Mouse (Mus musculus) forebrain, embryonic 10.5 days (tissue): ENCODE results near the gene Gm27027. TPM values are rescaled to one million over a fixed set of nuclear protein-coding genes. Genes with fewer than 3 reads are reported as not detected.
A peak's percentile ranks its signal among the peaks of the same experiment; 100 is the strongest.

Experiments used
- DNase-seq: peaks from one replicate; pipeline ENCODE4 v3.0.0-alpha.2; 2017; ENCODE audit warnings: low spot score; ENCODE audit errors: extremely low spot score
- H3K27ac ChIP-seq: fragments of 300-500 bp; sonication (generic); 2 replicates; pipeline ENCODE4 v1.5.1; 2016; ENCODE audit warnings: mild to moderate bottlenecking
- H3K27me3 ChIP-seq: fragments of 300-500 bp; sonication (generic); 2 replicates; pipeline ENCODE4 v1.6.1; 2016; ENCODE audit warnings: mild to moderate bottlenecking; ENCODE audit not compliant: poor library complexity, severe bottlenecking
- H3K36me3 ChIP-seq: fragments of 300-500 bp; sonication (generic); replicated peaks from 2 replicates; pipeline ENCODE4 v1.6.1; 2016; ENCODE audit warnings: mild to moderate bottlenecking, moderate library complexity
- H3K4me1 ChIP-seq: fragments of 300-500 bp; sonication (generic); 2 replicates; pipeline ENCODE4 v1.6.1; 2016
- H3K4me3 ChIP-seq: fragments of 300-500 bp; sonication (generic); 2 replicates; pipeline ENCODE4 v1.5.1; 2016; ENCODE audit warnings: mild to moderate bottlenecking, moderate library complexity
- H3K9me3 ChIP-seq: fragments of 300-500 bp; sonication (generic); 2 replicates; pipeline ENCODE4 v1.6.1; 2016; ENCODE audit warnings: mild to moderate bottlenecking, moderate library complexity
- WGBS: fragments of 180-500 bp; shearing (Covaris S2); methylation state at CpG from one replicate; pipeline ENCODE4 v1.1.7; 2016; 5-methylcytosine and 5-hydroxymethylcytosine counted together
- polyA plus RNA-seq: library from polyadenylated mRNA; unstranded; fragments of >200 nt; fragmentation: Nextera tagmentation; extraction: Ambion mirVana; gene quantifications from 2 replicates; pipeline ENCODE4 v1.2.1, GENCODE M21; 2016

Gene Gm27027
- polyA plus RNA-seq, 1 experiment from 2014 or later = not detected

- DNase-seq = no peak
- H3K4me1 ChIP-seq = peaks cover 12% of the 10 kb centered on the region
- no peaks in the 10 kb centered on the region for H3K9me3 ChIP-seq
- H3K4me3 ChIP-seq = no peak overlapping the region
- WGBS = 68% methylated on average over 7 of the region's 7 CpGs
- H3K27ac ChIP-seq = peak overlapping the region; percentile 30; the same call in 1 of the 2 replicates
- no peaks in the 10 kb centered on the region for H3K36me3 ChIP-seq
- H3K27me3 ChIP-seq = 0 out of 2 replicates have a peak, but pooled peaks cover 2% of the 10 kb centered on the region
These were observed 31.5 kb downstream of the Gm27027 start for GRCm38 (mm10) chr2:93964494-93965160.

GRCm38 (mm10) chr2:93963802-93964201 is 32.4 kb downstream of the Gm27027 start:
- 60% methylated on average over 1 of the region's 1 CpGs for WGBS
- Histone ChIP-seq H3K9me3 (no peaks in the 10 kb centered on the region), H3K36me3 (no peaks in the 10 kb centered on the region), H3K27ac (no peak overlapping the region), H3K27me3 (peaks cover 10% of the 10 kb centered on the region), H3K4me3 (no peak overlapping the region), H3K4me1 (peaks cover 12% of the 10 kb centered on the region)
- DNase-seq = no peak

GRCm38 (mm10) chr2:93961716-93962115 is 34.4 kb downstream of the Gm27027 start:
- H3K36me3 ChIP-seq = no peaks in the 10 kb centered on the region
- WGBS = 74% methylated on average over 8 of the region's 8 CpGs
- peaks cover 31% of the 10 kb centered on the region for H3K27me3 ChIP-seq
- no peaks in the 10 kb centered on the region for H3K9me3 ChIP-seq
- H3K27ac ChIP-seq = 0 out of 2 replicates have a peak overlapping the region, but pooled peaks have one; percentile 12
- no peak for DNase-seq
- peaks cover 28% of the 10 kb centered on the region for H3K4me1 ChIP-seq
- H3K4me3 ChIP-seq = no peak overlapping the region

- Histone ChIP-seq H3K9me3 (no peaks in the 10 kb centered on the region), H3K4me1 (peaks cover 44% of the 10 kb centered on the region), H3K27me3 (peaks cover 54% of the 10 kb centered on the region), H3K36me3 (no peaks in the 10 kb centered on the region), H3K27ac (no peak overlapping the region), H3K4me3 (no peak overlapping the region)
- 81% methylated on average over 8 of the region's 8 CpGs for WGBS
- DNase-seq = no peak
These were observed 36.8 kb downstream of the Gm27027 start for GRCm38 (mm10) chr2:93959346-93959745.

DNA sequence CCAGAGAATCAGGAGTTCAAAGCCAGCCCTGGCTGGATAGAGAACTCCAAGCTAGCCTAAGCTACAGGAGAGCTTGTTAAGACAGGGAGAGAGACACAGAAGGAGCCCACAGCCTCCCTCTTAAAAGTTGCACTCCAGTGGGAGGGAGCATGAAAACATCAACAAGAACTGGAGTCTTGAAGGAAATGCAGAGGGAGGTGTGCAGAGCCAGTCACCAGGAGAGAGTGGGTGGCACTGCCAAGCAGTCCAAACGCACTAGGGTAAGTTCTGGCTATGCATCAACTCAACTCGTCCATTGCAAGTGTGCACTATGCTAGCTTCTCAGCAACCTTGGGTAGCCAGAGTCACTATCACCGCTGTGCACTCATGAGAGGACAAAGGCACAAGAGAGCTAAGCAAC is 37.9 kb downstream of the Gm27027 start:
- WGBS = 68% methylated on average over 3 of the region's 3 CpGs
- Histone ChIP-seq H3K36me3 (no peaks in the 10 kb centered on the region), H3K4me1 (peaks cover 42% of the 10 kb centered on the region), H3K27ac (no peak overlapping the region; the same call in 1 of the 2 replicates), H3K9me3 (no peaks in the 10 kb centered on the region), H3K4me3 (no peak overlapping the region), H3K27me3 (peaks cover 66% of the 10 kb centered on the region)
- no peak for DNase-seq

GRCm38 (mm10) chr2:93957785-93958175 is 38.4 kb downstream of the Gm27027 start:
- H3K36me3 ChIP-seq = no peaks in the 10 kb centered on the region
- H3K4me1 ChIP-seq = peaks cover 42% of the 10 kb centered on the region
- no peak overlapping the region; the same call in 1 of the 2 replicates for H3K27ac ChIP-seq
- H3K9me3 ChIP-seq = no peaks in the 10 kb centered on the region
- peaks cover 69% of the 10 kb centered on the region for H3K27me3 ChIP-seq
- H3K4me3 ChIP-seq = 0 out of 2 replicates have a peak overlapping the region, but pooled peaks have one; percentile 70
- no peak for DNase-seq
- WGBS = 39% methylated on average over 8 of the region's 8 CpGs

- Histone ChIP-seq H3K4me3 (peak within 1 kb of the TSS; percentile 70), H3K27ac (peak within 1 kb of the TSS; percentile 81), H3K36me3 (no peaks in the 10 kb centered on the region), H3K9me3 (no peaks in the 10 kb centered on the region), H3K4me1 (peaks cover 42% of the 10 kb centered on the region), H3K27me3 (peaks cover 72% of the 10 kb centered on the region)
- 5% methylated on average over 62 of the region's 62 CpGs for WGBS
- peak; percentile 46 for DNase-seq
These were observed 39.0 kb downstream of the Gm27027 start, which contains the start of gene Gm13889 for GRCm38 (mm10) chr2:93956908-93957784. Gm13889 (minus strand) TSS chr2:93957201.

GRCm38 (mm10) chr2:93956331-93956801 is 39.8 kb downstream of the Gm27027 start:
- peaks cover 72% of the 10 kb centered on the region for H3K27me3 ChIP-seq
- peak overlapping the region; percentile 81 for H3K27ac ChIP-seq
- H3K4me1 ChIP-seq = peaks cover 42% of the 10 kb centered on the region
- H3K4me3 ChIP-seq = peak overlapping the region; percentile 70
- WGBS = under 1% methylated on average over 43 of the region's 44 CpGs
- peak; percentile 75 for DNase-seq
- no peaks in the 10 kb centered on the region for H3K36me3 ChIP-seq
- H3K9me3 ChIP-seq = no peaks in the 10 kb centered on the region

DNA sequence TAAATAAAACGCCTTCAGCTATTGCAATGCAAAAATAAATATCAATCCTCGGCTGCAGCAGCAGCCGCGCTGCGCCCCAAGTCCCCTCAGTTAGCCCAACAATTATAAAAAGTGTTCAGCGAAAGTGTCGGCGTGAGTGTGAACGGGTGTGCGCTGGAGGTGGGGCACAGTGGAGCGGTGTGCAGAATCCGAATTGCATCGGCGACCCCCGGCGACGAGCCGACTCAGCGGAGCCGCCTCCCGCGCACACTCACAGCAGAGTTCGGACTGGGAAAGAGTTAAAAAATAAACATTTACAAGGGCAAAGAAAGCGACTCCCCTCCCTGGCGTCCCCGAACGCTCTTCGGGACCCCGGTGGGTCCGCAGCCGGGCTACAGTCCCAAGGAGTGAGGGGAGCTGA is 40.3 kb downstream of the Gm27027 start:
- peak overlapping the region; percentile 70 for H3K4me3 ChIP-seq
- no peaks in the 10 kb centered on the region for H3K36me3 ChIP-seq
- no peaks in the 10 kb centered on the region for H3K9me3 ChIP-seq
- H3K27ac ChIP-seq = peak overlapping the region; percentile 81
- no peak for DNase-seq
- under 1% methylated on average over 31 of the region's 31 CpGs for WGBS
- H3K4me1 ChIP-seq = peaks cover 42% of the 10 kb centered on the region
- H3K27me3 ChIP-seq = peaks cover 72% of the 10 kb centered on the region

- peak; percentile 39 for DNase-seq
- Histone ChIP-seq H3K4me1 (peaks cover 42% of the 10 kb centered on the region), H3K36me3 (no peaks in the 10 kb centered on the region), H3K9me3 (no peaks in the 10 kb centered on the region), H3K27me3 (peaks cover 72% of the 10 kb centered on the region), H3K27ac (peak overlapping the region; percentile 20; the same call in 1 of the 2 replicates), H3K4me3 (peak overlapping the region; percentile 70)
- under 1% methylated on average over 32 of the region's 32 CpGs for WGBS
These were observed 41.2 kb downstream of the Gm27027 start for GRCm38 (mm10) chr2:93954781-93955578.

DNA sequence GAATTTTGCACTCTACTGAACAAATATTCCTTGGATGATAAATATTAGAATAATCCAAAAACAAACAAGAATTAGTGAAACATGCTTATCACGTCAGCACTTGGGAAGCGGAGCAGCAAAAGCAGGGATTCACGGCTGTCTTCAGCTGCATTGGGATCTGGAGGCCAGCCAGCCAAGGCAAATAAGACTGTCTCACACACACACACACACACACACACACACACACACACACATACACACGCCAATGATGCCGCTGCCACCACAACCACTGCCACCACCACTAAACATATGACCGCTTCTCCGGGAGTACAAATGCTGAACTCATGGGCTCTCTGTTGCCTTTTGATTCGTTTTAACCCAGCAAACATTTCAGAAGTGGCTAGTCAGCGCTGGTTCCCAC is 42.4 kb downstream of the Gm27027 start:
- Histone ChIP-seq H3K9me3 (no peaks in the 10 kb centered on the region), H3K27me3 (peaks cover 61% of the 10 kb centered on the region), H3K36me3 (no peaks in the 10 kb centered on the region), H3K4me3 (no peak overlapping the region), H3K27ac (no peak overlapping the region), H3K4me1 (peaks cover 42% of the 10 kb centered on the region)
- DNase-seq = no peak
- WGBS = 91% methylated on average over 9 of the region's 9 CpGs

DNA sequence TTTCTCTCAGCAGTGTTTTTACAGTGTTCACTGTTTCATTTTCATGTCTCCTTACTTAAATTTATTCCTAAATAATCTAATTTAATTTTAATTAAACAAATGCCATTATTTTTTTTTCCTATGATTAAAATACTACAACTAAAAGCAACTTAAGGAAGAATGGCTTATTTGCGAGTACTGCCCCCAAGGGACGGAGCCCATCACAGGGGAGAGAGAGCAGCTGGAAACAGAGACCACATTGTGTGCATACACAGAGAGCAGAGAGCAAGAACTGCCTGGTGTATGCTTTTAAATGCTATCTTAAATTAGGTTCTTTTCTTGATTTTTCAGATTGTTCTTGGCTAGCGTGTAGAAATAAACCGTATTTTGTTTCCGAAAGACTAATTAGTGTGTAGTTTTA is 49.2 kb downstream of the Gm27027 start:
- no peaks in the 10 kb centered on the region for H3K36me3 ChIP-seq
- WGBS = 67% methylated on average over 5 of the region's 5 CpGs
- no peaks in the 10 kb centered on the region for H3K4me1 ChIP-seq
- H3K9me3 ChIP-seq = peaks cover 10% of the 10 kb centered on the region; the same call in 1 of the 2 replicates
- no peaks in the 10 kb centered on the region; the same call in 1 of the 2 replicates for H3K27me3 ChIP-seq
- DNase-seq = no peak
- H3K4me3 ChIP-seq = no peak overlapping the region
- H3K27ac ChIP-seq = no peak overlapping the region
